Mouse (Mus musculus) liver, embryonic 13.5 days (tissue): ENCODE measurements around the gene Acta2. TPM values are rescaled to one million over a fixed set of nuclear protein-coding genes. Genes with fewer than 3 reads are reported as not detected.

Experiments used
- polyA plus RNA-seq: library from polyadenylated mRNA; unstranded; fragments of >200 nt; fragmentation: Nextera tagmentation; extraction: Ambion mirVana; gene quantifications from 2 replicates; pipeline ENCODE4 v1.2.1, GENCODE M21; 2015

Gene Acta2
- polyA plus RNA-seq, 1 experiment from 2014 or later, result 24.4 TPM

Other genes with a start within 250 kb of the Acta2 start
- gene Lipk, start 247.3 kb downstream of the Acta2 start, polyA plus RNA-seq, result not detected in 2 replicates
- not detected in 2 replicates for gene Lipn, start 188.2 kb downstream of the Acta2 start, polyA plus RNA-seq
- gene Lipm, start 154.7 kb downstream of the Acta2 start, polyA plus RNA-seq, result not detected in 2 replicates
- gene Ankrd22, start 89.5 kb downstream of the Acta2 start, polyA plus RNA-seq, result 0.03 and 0.16 TPM in 2 replicates
- 3.2 and 3.3 TPM in 2 replicates for gene Stambpl1, start 63.4 kb downstream of the Acta2 start, polyA plus RNA-seq
- gene Fas, start 35.1 kb upstream of the Acta2 start, polyA plus RNA-seq, result 1.9 and 2.7 TPM in 2 replicates
- 0.21 and 0.56 TPM in 2 replicates for gene Ch25h, start 219.6 kb upstream of the Acta2 start, polyA plus RNA-seq